Mouse (Mus musculus) Patski (cell line): Measurements from ENCODE around the gene Lrrn4. TPM values are rescaled to one million over a fixed set of nuclear protein-coding genes. Genes with fewer than 3 reads are reported as not detected.

Experiments used
- ATAC-seq: fragments of 100-300 bp; one replicate; pipeline ENCODE4 v1.8.0; 2021
- CTCF ChIA-PET: fragments of 350-600 bp; sonication (Branson Sonifier 250); formaldehyde crosslinking; loops from one replicate; lab custom pipeline; 2022; ENCODE audit warnings: inconsistent platforms; lab: Charles Lee
- POLR2A ChIA-PET: fragments of 350-600 bp; sonication (Branson Sonifier 250); formaldehyde crosslinking; loops from one replicate; lab custom pipeline; 2022; ENCODE audit warnings: antibody characterized with exemption, inconsistent platforms; lab: Charles Lee
- DNase-seq: peaks from one replicate; pipeline ENCODE4 v3.0.0-alpha.2; 2011; ENCODE audit warnings: low read depth, low spot score
- H3K27me3 ChIP-seq: fragments of 371-371 bp; one replicate; pipeline ENCODE4 v1.5.1; 2021
- CTCF ChIP-seq: fragments of 100-300 bp; IDR thresholded peaks from one replicate; pipeline ENCODE4 v1.5.1; 2021
- in situ Hi-C: fragments of 300-500 bp; cut with MboI; formaldehyde crosslinking; loops from 3 replicates; pipeline ENCODE4 v1.11.1; 2018; ENCODE audit warnings: low pct_unique_long_range_greater_than_20kb, mixed read lengths
- polyA plus RNA-seq: library from polyadenylated mRNA; unstranded; gene quantifications from one replicate; pipeline ENCODE4 v1.2.3, GENCODE M21; 2021

Lrrn4 gene
- polyA plus RNA-seq, 1 experiment from 2014 or later: not detected

- in situ Hi-C loops: no loop called here
- ChIA-PET POLR2A (no interaction called here), CTCF (interaction anchor here (1.3 kb wide), 1 partner anchor 17 kb away, joined by 4 read pairs; no protein-coding TSS in a partner anchor)
- no peaks in the 10 kb centered on the region for H3K27me3 ChIP-seq
- no peak for ATAC-seq
- no peak for TF ChIP-seq CTCF
- DNase-seq: no peak
These were observed 9.0 kb downstream of the Lrrn4 start for GRCm38 (mm10) chr2:132871663-132872062.

DNA sequence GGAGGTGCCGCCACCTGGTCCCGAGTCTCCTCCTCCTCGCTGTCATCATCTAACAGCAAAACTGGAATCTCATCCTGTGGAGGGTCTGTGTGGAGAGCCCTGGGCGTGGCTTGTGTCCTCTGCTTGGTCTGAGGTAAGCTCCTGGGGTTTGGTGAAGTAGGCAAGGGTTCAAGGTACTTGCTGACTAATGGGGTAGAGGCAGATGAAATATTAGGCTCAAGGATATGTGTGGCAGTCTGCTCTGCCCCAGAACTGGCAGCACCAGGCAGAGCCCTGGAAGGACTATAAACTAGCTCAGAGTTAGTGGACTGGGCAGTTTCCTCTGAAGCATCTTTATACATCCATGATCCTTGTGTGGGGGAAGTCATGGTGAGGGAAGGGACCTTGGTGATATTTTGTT, 10.4 kb downstream of the Lrrn4 start:
- H3K27me3 ChIP-seq: no peaks in the 10 kb centered on the region
- POLR2A ChIA-PET: no interaction called here
- no peak for ATAC-seq
- in situ Hi-C loops: no loop called here
- no peak for DNase-seq
- CTCF ChIA-PET: interaction anchor here (0.9 to 1.8 kb wide), 4 partner anchors 9 to 33 kb away, joined by 3 to 6 read pairs (median 4); no protein-coding TSS in a partner anchor
- TF ChIP-seq CTCF: no peak

DNA sequence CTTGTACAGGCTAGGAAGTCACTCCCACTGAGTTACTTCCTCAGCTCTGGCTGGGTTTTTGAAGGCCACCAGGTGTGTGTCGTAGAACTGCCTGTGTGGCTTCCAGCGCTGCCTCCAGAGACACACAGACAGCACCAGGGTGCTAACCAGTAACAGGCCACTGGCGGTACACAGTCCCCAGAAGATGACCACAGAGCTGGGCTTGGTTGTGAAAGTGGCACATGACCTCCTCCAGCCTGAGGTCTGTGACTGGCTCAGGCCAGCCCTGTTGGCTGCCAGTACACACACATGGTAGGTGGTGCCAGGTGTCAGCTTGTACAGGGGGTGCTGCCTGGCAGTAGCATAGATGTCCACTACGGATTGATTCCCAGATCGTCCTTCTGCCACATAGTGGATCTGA, 11.0 kb downstream of the Lrrn4 start:
- POLR2A ChIA-PET: no interaction called here
- no peak for TF ChIP-seq CTCF
- in situ Hi-C loops: no loop called here
- DNase-seq (no peak), ATAC-seq (no peak)
- H3K27me3 ChIP-seq: no peaks in the 10 kb centered on the region
- CTCF ChIA-PET: interaction anchor here (0.6 to 1.8 kb wide), 4 partner anchors 8 to 701 kb away, joined by 3 to 6 read pairs (median 4); no protein-coding TSS in a partner anchor

GRCm38 (mm10) chr2:132867521-132867920, 13.2 kb downstream of the Lrrn4 start:
- no peak for TF ChIP-seq CTCF
- POLR2A ChIA-PET: no interaction called here
- CTCF ChIA-PET: interaction anchor here (1.0 to 1.2 kb wide), 2 partner anchors 9 to 23 kb away, joined by 3 to 4 read pairs; no protein-coding TSS in a partner anchor
- no peaks in the 10 kb centered on the region for H3K27me3 ChIP-seq
- in situ Hi-C loops: no loop called here
- ATAC-seq (no peak), DNase-seq (no peak)

- no peak for TF ChIP-seq CTCF
- ATAC-seq (no peak), DNase-seq (no peak)
- in situ Hi-C loops: no loop called here
- POLR2A ChIA-PET: no interaction called here
- no peaks in the 10 kb centered on the region for H3K27me3 ChIP-seq
- CTCF ChIA-PET: interaction anchor here (2.5 kb wide), 1 partner anchor 16 kb away, joined by 12 read pairs; the partner anchor contains the start of gene Crls1
These were observed 17.4 kb downstream of the Lrrn4 start for GRCm38 (mm10) chr2:132863325-132863724.

- CTCF ChIA-PET: interaction anchor here (0.6 to 1.6 kb wide), 2 partner anchors 9 to 12 kb away, joined by 3 read pairs; no protein-coding TSS in a partner anchor
- POLR2A ChIA-PET: no interaction called here
- DNase-seq (no peak), ATAC-seq (no peak)
- TF ChIP-seq CTCF: no peak
- in situ Hi-C loops: no loop called here
- H3K27me3 ChIP-seq: no peaks in the 10 kb centered on the region
These were observed 19.2 kb downstream of the Lrrn4 start for GRCm38 (mm10) chr2:132861456-132861855.

- CTCF ChIA-PET: no interaction called here
- DNase-seq: no peak
- ATAC-seq: no peak
- TF ChIP-seq CTCF: no peak
- no peaks in the 10 kb centered on the region for H3K27me3 ChIP-seq
- in situ Hi-C loops: no loop called here
- POLR2A ChIA-PET: no interaction called here
These were observed 20.3 kb downstream of the Lrrn4 start for GRCm38 (mm10) chr2:132860435-132860834.

DNA sequence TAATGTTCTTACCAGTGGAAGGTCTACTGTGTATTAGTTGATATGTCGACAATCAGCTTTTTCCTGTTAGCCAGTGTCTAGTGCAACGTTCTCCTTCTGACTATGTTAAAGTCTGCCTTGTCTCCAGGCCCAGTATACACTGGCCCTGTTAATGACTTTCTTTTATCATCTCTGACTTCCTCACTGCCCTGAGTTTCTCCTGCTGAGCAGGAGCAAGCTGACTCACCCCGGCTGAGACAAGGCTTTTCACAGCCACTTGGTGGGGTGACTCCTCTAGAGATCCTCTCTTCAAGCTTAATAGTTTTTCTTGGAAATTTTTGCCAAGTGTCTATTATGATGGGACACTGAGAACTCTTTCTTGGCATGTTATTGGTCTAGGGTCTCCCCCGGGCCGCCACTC, 24.4 kb downstream of the Lrrn4 start:
- ChIA-PET CTCF (interaction anchor here (1.2 to 4.8 kb wide), 6 partner anchors 9 to 47 kb away, joined by 3 to 22 read pairs (median 4); partner anchors contain the start of genes Crls1 and Lrrn4), POLR2A (interaction anchor here (0.6 to 1.1 kb wide), 2 partner anchors 9 to 292 kb away, joined by 3 to 4 read pairs; partner anchors contain the start of gene Crls1)
- H3K27me3 ChIP-seq: no peaks in the 10 kb centered on the region
- peak; percentile 30 for TF ChIP-seq CTCF
- DNase-seq: no peak
- peak; percentile 98 for ATAC-seq
- in situ Hi-C loops: no loop called here

DNA sequence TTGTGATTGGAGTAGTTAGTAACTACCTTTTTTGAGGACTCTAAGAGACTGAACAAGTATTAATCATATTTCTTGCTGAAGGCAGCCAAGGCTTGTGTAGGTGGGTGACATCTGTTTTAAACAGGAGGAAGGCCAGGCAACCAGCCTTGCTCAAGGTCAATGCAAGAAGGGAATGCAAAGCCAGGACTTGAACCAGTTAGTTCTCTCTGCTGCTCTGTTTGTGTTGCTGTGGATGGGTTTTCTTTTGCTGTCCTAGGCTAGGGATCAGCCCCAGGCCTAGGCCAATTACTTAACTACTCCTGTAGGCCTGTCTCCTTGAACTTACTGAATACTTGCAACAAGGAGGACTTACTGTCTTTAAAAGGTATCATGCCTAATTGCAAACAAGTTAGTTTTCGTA, 27.6 kb downstream of the Lrrn4 start:
- in situ Hi-C loops: no loop called here
- TF ChIP-seq CTCF: no peak
- ChIA-PET POLR2A (no interaction called here), CTCF (no interaction called here)
- ATAC-seq: no peak
- no peaks in the 10 kb centered on the region for H3K27me3 ChIP-seq
- no peak for DNase-seq

DNA sequence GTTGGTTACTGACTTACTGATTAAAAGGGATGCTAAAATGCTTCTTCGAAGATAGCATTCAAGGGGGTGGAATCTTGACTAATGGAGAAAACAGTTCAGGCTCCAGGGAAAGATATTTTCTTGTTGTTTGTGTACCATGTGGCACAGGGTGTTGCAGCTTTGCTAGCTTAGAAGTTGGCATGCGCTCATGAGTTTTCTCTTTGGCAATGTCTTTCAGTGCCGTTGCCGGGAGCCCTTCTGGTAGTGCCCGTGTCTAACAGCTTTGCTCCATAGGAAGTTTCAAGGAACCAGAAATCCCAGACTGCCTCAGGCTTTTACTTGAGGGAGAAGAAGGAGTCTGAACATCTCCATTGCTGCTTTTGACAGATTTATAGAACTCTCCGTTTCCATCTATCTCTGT, 31.6 kb downstream of the Lrrn4 start:
- ChIA-PET POLR2A (no interaction called here), CTCF (interaction anchor here (1.0 to 3.0 kb wide), 2 partner anchors 15 to 53 kb away, joined by 4 to 12 read pairs; no protein-coding TSS in a partner anchor)
- H3K27me3 ChIP-seq: no peaks in the 10 kb centered on the region
- no peak for DNase-seq
- in situ Hi-C loops: loop anchor here (5.0 kb wide), 1 partner anchor 53 kb away; no protein-coding TSS in a partner anchor
- ATAC-seq: no peak
- no peak for TF ChIP-seq CTCF

DNA sequence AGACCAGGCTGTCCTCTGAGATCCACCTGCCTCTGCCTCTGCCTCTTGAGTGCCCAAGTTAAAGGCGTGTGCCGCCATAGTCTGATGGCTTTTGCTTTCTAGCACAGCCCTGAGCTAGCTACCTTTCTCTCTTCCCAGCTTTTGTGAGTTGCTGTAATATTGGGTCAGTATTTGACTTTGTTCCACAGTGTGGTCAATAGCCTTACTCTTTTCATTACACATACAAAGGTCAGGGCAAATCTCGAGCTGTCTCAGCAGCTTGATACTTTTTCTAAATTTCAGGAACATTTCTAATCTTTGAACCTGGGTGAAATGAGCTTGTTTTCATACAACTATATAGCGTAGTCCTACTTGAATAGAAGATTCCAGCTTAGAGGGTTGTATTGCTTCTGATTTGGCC, 32.3 kb downstream of the Lrrn4 start:
- DNase-seq (no peak), ATAC-seq (no peak)
- ChIA-PET POLR2A (no interaction called here), CTCF (interaction anchor here (0.7 to 3.6 kb wide), 5 partner anchors 11 to 55 kb away, joined by 3 to 15 read pairs (median 3); no protein-coding TSS in a partner anchor)
- no peaks in the 10 kb centered on the region for H3K27me3 ChIP-seq
- in situ Hi-C loops: loop anchor here (5.0 kb wide), 1 partner anchor 54 kb away; no protein-coding TSS in a partner anchor
- TF ChIP-seq CTCF: no peak
